Mouse (Mus musculus) lung, postnatal 0 days (tissue): ENCODE measurements at regions not wholly inside any gene's neighbourhood (a gene's known extent, or its start where the extent isn't known, plus 50 kb on each side); places are given as distances from the start of the nearest gene placed in this dataset.

Experiments used
- CTCF ChIP-seq: IDR thresholded peaks from 2 replicates; pipeline ENCODE4 v1.5.1; 2016; ENCODE audit warnings: antibody characterized with exemption, mild to moderate bottlenecking
- EP300 ChIP-seq: IDR thresholded peaks from 2 replicates; pipeline ENCODE4 v1.6.1; 2016; ENCODE audit warnings: antibody characterized with exemption, mild to moderate bottlenecking, control low read depth

DNA sequence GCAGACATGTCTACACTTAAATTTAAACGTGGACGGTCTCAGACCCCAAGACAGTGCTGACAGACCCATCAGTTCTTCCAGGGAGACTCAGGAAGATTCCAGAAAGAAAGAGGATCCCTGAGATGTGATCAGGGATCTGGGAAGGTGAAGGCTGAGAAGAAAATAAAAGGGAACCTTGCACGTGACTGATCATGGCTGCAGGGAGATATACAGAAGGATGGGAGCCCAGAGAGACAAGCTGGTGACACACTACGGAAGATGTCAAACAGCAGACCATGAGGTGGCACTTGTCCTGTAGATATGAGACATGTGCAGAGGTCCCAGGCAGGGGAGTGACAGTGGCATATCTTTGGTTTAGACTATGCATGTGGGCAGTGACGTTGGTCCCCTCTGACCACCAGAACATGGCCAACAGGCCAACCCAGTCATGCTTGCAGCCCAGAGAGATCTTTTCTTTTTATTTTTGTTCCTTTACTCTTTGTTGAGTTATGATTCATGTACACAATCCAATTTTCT is 231.5 kb downstream of the Rplp1 start:
- TF ChIP-seq CTCF (no peak), EP300 (no peak)
